In the genomic region with DNA sequence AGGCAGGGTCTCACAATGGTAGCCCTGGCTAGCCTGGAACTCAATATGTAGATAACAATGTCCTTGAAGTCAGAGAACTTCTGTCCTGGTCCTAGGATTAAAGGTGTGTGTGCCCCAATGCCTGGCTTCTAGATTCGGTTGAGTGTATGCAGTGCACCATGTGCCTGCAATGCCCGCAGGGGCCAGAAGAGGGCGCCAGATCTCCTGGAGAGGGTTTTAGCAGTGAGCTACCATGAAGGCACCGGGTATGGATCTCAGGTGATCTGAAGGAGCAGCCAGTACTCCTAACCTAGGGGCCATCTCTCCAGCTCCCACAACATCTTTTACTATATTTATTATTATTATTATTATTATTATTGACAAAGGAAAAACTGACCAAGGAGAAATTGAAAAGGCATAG, we compare ENCODE assay signal across 8 mouse cellular contexts. TPM values are rescaled to one million over a fixed set of nuclear protein-coding genes. Genes with fewer than 3 reads are reported as not detected.
DNase-seq lines count a peak whose midpoint lies in the region; ATAC-seq lines count a peak whose summit lies in the region.

No protein-coding gene starts in this region.

- no peaks in the 10 kb centered on the region for H3K36me3 ChIP-seq in neural tube, embryonic 11.5 days (ENCODE audit: control insufficient read depth, insufficient read depth, low read length)

- H3K9me3 ChIP-seq in neural tube, embryonic 11.5 days (ENCODE audit: control insufficient read depth, low read length): no peaks in the 10 kb centered on the region

- H3K4me2 ChIP-seq in neural tube, embryonic 11.5 days (ENCODE audit: low read depth): no peak overlapping the region

- ATAC-seq in granulocyte monocyte progenitor cell, adult 5-6 weeks (replicated peaks; ENCODE audit: poor library complexity, severe bottlenecking): peak; percentile 28; the same call in 1 of the 2 replicates
- no peak for ATAC-seq in neural tube, embryonic 11.5 days (ENCODE audit: insufficient read depth, low FRiP score, low TSS enrichment)

- H3K9ac ChIP-seq in neural tube, embryonic 11.5 days (ENCODE audit: low read length): no peak overlapping the region

- peaks cover 4% of the 10 kb centered on the region; the same call in 1 of the 2 replicates for H3K4me1 ChIP-seq in neural tube, embryonic 11.5 days (ENCODE audit: control insufficient read depth, insufficient read depth, low read length)

- DNase-seq in A20 (ENCODE audit: low read depth, low spot score): peak; percentile 86
- DNase-seq in adrenal gland, adult 18-20 months (ENCODE audit: low spot score in 2 of 2): peak; percentile 83 to 94
- DNase-seq in embryo, embryonic 11.5 days (ENCODE audit: low read depth, low spot score): peak; percentile 79
- peak; percentile 78 to 91 for DNase-seq in kidney, adult 8-10 months
- peak; percentile 95 for DNase-seq in liver
- DNase-seq in neural tube, embryonic 11.5 days (ENCODE audit: low spot score): peak; percentile 89
- DNase-seq in telencephalon, adult 2 months (ENCODE audit: low read depth, low spot score): peak; percentile 41

- no peaks in the 10 kb centered on the region for H3K27me3 ChIP-seq in neural tube, embryonic 11.5 days (ENCODE audit: control insufficient read depth, insufficient read depth, low read length)

- no peak overlapping the region for H3K27ac ChIP-seq in neural tube, embryonic 11.5 days (ENCODE audit: low read depth, low read length)

- H3K4me3 ChIP-seq in neural tube, embryonic 11.5 days (ENCODE audit: low read depth, low read length): no peak overlapping the region

- WGBS in neural tube, embryonic 11.5 days: 2% methylated on average over 4 of the region's 4 CpGs

RNA-seq across cellular contexts. Expression of a gene that starts 37.2 kb away (rescaled TPM):
- 10 to 100 TPM; 15.0 to 15.5 TPM for total RNA-seq in adrenal gland, adult 18-20 months (2021)
- total RNA-seq in granulocyte monocyte progenitor cell, adult 5-6 weeks (2014; fragmentation: Nextera tagmentation): 5.9 and 15.0 TPM in 2 replicates
- 1.9 and 2.4 TPM in 2 replicates for total RNA-seq in granulocyte monocyte progenitor cell, adult 5-6 weeks (2017)
- polyA plus RNA-seq in neural tube, embryonic 11.5 days (2014; fragmentation: Nextera tagmentation; extraction: Ambion mirVana): 23.9 and 24.5 TPM in 2 replicates

RNA-seq across cellular contexts. Expression of a gene that starts 47.0 kb away (rescaled TPM):
- total RNA-seq in adrenal gland, adult 18-20 months (2021): under 1 TPM in 1 of 2 experiments, not detected in 1; 0.20 TPM
- not detected in 2 replicates for total RNA-seq in granulocyte monocyte progenitor cell, adult 5-6 weeks (2014; fragmentation: Nextera tagmentation)
- total RNA-seq in granulocyte monocyte progenitor cell, adult 5-6 weeks (2017): not detected in 2 replicates
- polyA plus RNA-seq in neural tube, embryonic 11.5 days (2014; fragmentation: Nextera tagmentation; extraction: Ambion mirVana): not detected in 2 replicates

RNA-seq across cellular contexts. Expression of a gene that starts 48.0 kb away (rescaled TPM):
- 10 to 100 TPM; 43.9 to 56.3 TPM for total RNA-seq in adrenal gland, adult 18-20 months (2021)
- 55.8 and 64.9 TPM in 2 replicates for total RNA-seq in granulocyte monocyte progenitor cell, adult 5-6 weeks (2014; fragmentation: Nextera tagmentation)
- total RNA-seq in granulocyte monocyte progenitor cell, adult 5-6 weeks (2017): 80.5 and 102 TPM in 2 replicates
- 256 and 297 TPM in 2 replicates for polyA plus RNA-seq in neural tube, embryonic 11.5 days (2014; fragmentation: Nextera tagmentation; extraction: Ambion mirVana)

Comparison
In these comparisons a context has a peak if more than half of its experiments do, and no peak if none do; other contexts are left out.
1. DNase-seq: peak in every context shown above with its lines; median percentile 95 in liver; 89 in neural tube, embryonic 11.5 days; 88 in adrenal gland, adult 18-20 months; 86 in A20; 84 in kidney, adult 8-10 months; 79 in embryo, embryonic 11.5 days; 41 in telencephalon, adult 2 months.